Mouse (Mus musculus): Measurements from ENCODE around the gene Adarb2. TPM values are rescaled to one million over a fixed set of nuclear protein-coding genes. Genes with fewer than 3 reads are reported as not detected.
A peak's percentile ranks its signal among the peaks of the same experiment; 100 is the strongest.

Adarb2 gene
- polyA plus RNA-seq, 1 experiment = 10.0 TPM

- Histone ChIP-seq H3K27me3 (ENCODE audit: control insufficient read depth, insufficient read depth, low read length) (no peaks in the 10 kb centered on the region), H3K4me1 (ENCODE audit: control insufficient read depth, insufficient read depth, low read length) (no peaks in the 10 kb centered on the region), H3K27ac (ENCODE audit: insufficient read depth, low read length) (no peak overlapping the region), H3K4me3 (replicated peaks; ENCODE audit: insufficient read depth, low read depth, low read length) (no peak overlapping the region)
- DNase-seq = no peak
- TF ChIP-seq POLR2A (IDR thresholded peaks at IDR 0.05; ENCODE audit: borderline replicate concordance, insufficient read depth, low read length) = no peak
- TF ChIP-seq CTCF (IDR thresholded peaks at IDR 0.05; ENCODE audit: borderline replicate concordance, insufficient read depth, low read depth, low read length) = no peak
- WGBS = 54% methylated on average over 4 of the region's 4 CpGs
Measured at GRCm38 (mm10) chr13:8557784-8558183, 355.1 kb downstream of the Adarb2 start.

- TF ChIP-seq CTCF (IDR thresholded peaks at IDR 0.05; ENCODE audit: borderline replicate concordance, insufficient read depth, low read depth, low read length) (no peak), POLR2A (IDR thresholded peaks at IDR 0.05; ENCODE audit: borderline replicate concordance, insufficient read depth, low read length) (no peak)
- no peak for DNase-seq
- no peak overlapping the region for H3K27ac ChIP-seq (ENCODE audit: insufficient read depth, low read length)
- no peak overlapping the region for H3K4me3 ChIP-seq (replicated peaks; ENCODE audit: insufficient read depth, low read depth, low read length)
- no peaks in the 10 kb centered on the region for H3K4me1 ChIP-seq (ENCODE audit: control insufficient read depth, insufficient read depth, low read length)
- no peaks in the 10 kb centered on the region; the same call in 1 of the 2 replicates for H3K27me3 ChIP-seq (ENCODE audit: control insufficient read depth, insufficient read depth, low read length)
Measured at GRCm38 (mm10) chr13:8560485-8560884, 357.8 kb downstream of the Adarb2 start.

GRCm38 (mm10) chr13:8563161-8563560, 360.5 kb downstream of the Adarb2 start:
- Histone ChIP-seq H3K27me3 (ENCODE audit: control insufficient read depth, insufficient read depth, low read length) (no peaks in the 10 kb centered on the region; the same call in 1 of the 2 replicates), H3K4me3 (replicated peaks; ENCODE audit: insufficient read depth, low read depth, low read length) (no peak overlapping the region), H3K27ac (ENCODE audit: insufficient read depth, low read length) (no peak overlapping the region), H3K4me1 (ENCODE audit: control insufficient read depth, insufficient read depth, low read length) (no peaks in the 10 kb centered on the region; the same call in 1 of the 2 replicates)
- DNase-seq = no peak
- 16% methylated on average over 7 of the region's 7 CpGs for WGBS
- TF ChIP-seq CTCF (IDR thresholded peaks at IDR 0.05; ENCODE audit: borderline replicate concordance, insufficient read depth, low read depth, low read length) (no peak), POLR2A (IDR thresholded peaks at IDR 0.05; ENCODE audit: borderline replicate concordance, insufficient read depth, low read length) (no peak)

GRCm38 (mm10) chr13:8567111-8568026, 364.7 kb downstream of the Adarb2 start:
- H3K27me3 ChIP-seq (ENCODE audit: control insufficient read depth, insufficient read depth, low read length) = no peaks in the 10 kb centered on the region; the same call in 1 of the 2 replicates
- DNase-seq = peak; percentile 19 to 29

GRCm38 (mm10) chr13:8570269-8570668, 367.6 kb downstream of the Adarb2 start:
- TF ChIP-seq CTCF (IDR thresholded peaks at IDR 0.05; ENCODE audit: borderline replicate concordance, insufficient read depth, low read depth, low read length) (no peak), POLR2A (IDR thresholded peaks at IDR 0.05; ENCODE audit: borderline replicate concordance, insufficient read depth, low read length) (no peak)
- WGBS = 37% methylated on average over 13 of the region's 13 CpGs
- no peak overlapping the region for H3K27ac ChIP-seq (ENCODE audit: insufficient read depth, low read length)
- no peaks in the 10 kb centered on the region for H3K27me3 ChIP-seq (ENCODE audit: control insufficient read depth, insufficient read depth, low read length)
- H3K4me1 ChIP-seq (ENCODE audit: control insufficient read depth, insufficient read depth, low read length) = no peaks in the 10 kb centered on the region; the same call in 1 of the 2 replicates
- no peak overlapping the region for H3K4me3 ChIP-seq (replicated peaks; ENCODE audit: insufficient read depth, low read depth, low read length)
- DNase-seq = no peak

More at GRCm38 (mm10) chr13:8567111-8568026, 364.7 kb downstream of the Adarb2 start:
- TF ChIP-seq CTCF (IDR thresholded peaks at IDR 0.05; ENCODE audit: borderline replicate concordance, insufficient read depth, low read depth, low read length) (no peak), POLR2A (IDR thresholded peaks at IDR 0.05; ENCODE audit: borderline replicate concordance, insufficient read depth, low read length) (no peak)
- Histone ChIP-seq H3K4me1 (ENCODE audit: control insufficient read depth, insufficient read depth, low read length) (no peaks in the 10 kb centered on the region; the same call in 1 of the 2 replicates), H3K27ac (ENCODE audit: insufficient read depth, low read length) (no peak overlapping the region), H3K4me3 (replicated peaks; ENCODE audit: insufficient read depth, low read depth, low read length) (no peak overlapping the region)
- WGBS = 17% methylated on average over 15 of the region's 15 CpGs

GRCm38 (mm10) chr13:8573908-8574307, 371.2 kb downstream of the Adarb2 start:
- WGBS = 91% methylated on average over 12 of the region's 12 CpGs
- Histone ChIP-seq H3K27ac (ENCODE audit: insufficient read depth, low read length) (no peak overlapping the region), H3K27me3 (ENCODE audit: control insufficient read depth, insufficient read depth, low read length) (no peaks in the 10 kb centered on the region), H3K4me1 (ENCODE audit: control insufficient read depth, insufficient read depth, low read length) (no peaks in the 10 kb centered on the region), H3K4me3 (replicated peaks; ENCODE audit: insufficient read depth, low read depth, low read length) (no peak overlapping the region)
- TF ChIP-seq POLR2A (IDR thresholded peaks at IDR 0.05; ENCODE audit: borderline replicate concordance, insufficient read depth, low read length) (no peak), CTCF (IDR thresholded peaks at IDR 0.05; ENCODE audit: borderline replicate concordance, insufficient read depth, low read depth, low read length) (no peak)
- no peak for DNase-seq

GRCm38 (mm10) chr13:8584257-8585005, 381.8 kb downstream of the Adarb2 start:
- H3K4me1 ChIP-seq (ENCODE audit: control insufficient read depth, insufficient read depth, low read length) = no peaks in the 10 kb centered on the region
- peak in 1 of 2 experiments; percentile 16 for DNase-seq
- WGBS = 46% methylated on average over 8 of the region's 8 CpGs
- H3K27ac ChIP-seq (ENCODE audit: insufficient read depth, low read length) = no peak overlapping the region
- H3K27me3 ChIP-seq (ENCODE audit: control insufficient read depth, insufficient read depth, low read length) = no peaks in the 10 kb centered on the region
- TF ChIP-seq CTCF (IDR thresholded peaks at IDR 0.05; ENCODE audit: borderline replicate concordance, insufficient read depth, low read depth, low read length) = no peak
- TF ChIP-seq POLR2A (IDR thresholded peaks at IDR 0.05; ENCODE audit: borderline replicate concordance, insufficient read depth, low read length) = no peak
- H3K4me3 ChIP-seq (replicated peaks; ENCODE audit: insufficient read depth, low read depth, low read length) = no peak overlapping the region
